Mouse (Mus musculus): ENCODE data around the gene Lenep. TPM values are rescaled to one million over a fixed set of nuclear protein-coding genes. Genes with fewer than 3 reads are reported as not detected.
A peak's percentile ranks its signal among the peaks of the same experiment; 100 is the strongest.

Lenep gene
- total and polyA plus RNA-seq, 3 experiments: not detected

- dilution Hi-C loops (cut with MboI; ENCODE audit: extremely low pct_ligation_motif_present, extremely low pct_unique_long_range_greater_than_20kb, low sequenced_read_pairs): no loop called here
- H3K27ac ChIP-seq (ENCODE audit: insufficient read depth, low read depth): peak overlapping the region; percentile 96
These were observed 6.0 kb downstream of the Lenep start for GRCm38 (mm10) chr3:89396654-89397005.

GRCm38 (mm10) chr3:89395806-89396653, 6.6 kb downstream of the Lenep start:
- in situ Hi-C loops (cut with MboI; ENCODE audit: low pct_ligation_motif_present, low pct_unique_long_range_greater_than_20kb, low sequenced_read_pairs): no loop called here
- peak overlapping the region; percentile 55 for H3K9ac ChIP-seq (ENCODE audit: insufficient read depth, low read depth)
- H3K4me3 ChIP-seq (replicated peaks in 1 of 3; ENCODE audit: low read depth in 2 of 3, low read length in 2 of 3, poor library complexity in 1 of 3): peak overlapping the region; percentile 54 to 71 (median 58)
- no peaks in the 10 kb centered on the region for H3K27me3 ChIP-seq (replicated peaks)
- peaks cover 13 to 24% of the 10 kb centered on the region in 2 experiments for H3K36me3 ChIP-seq (replicated peaks in 1 of 2; ENCODE audit: control insufficient read depth in 1 of 2, insufficient read depth in 1 of 2, low read length in 1 of 2)
- DNase-seq (ENCODE audit: extremely low read depth): no peak
- peak overlapping the region; percentile 96 for H3K27ac ChIP-seq (ENCODE audit: insufficient read depth, low read depth)
- dilution Hi-C loops (cut with MboI; ENCODE audit: extremely low pct_ligation_motif_present, extremely low pct_unique_long_range_greater_than_20kb, low sequenced_read_pairs): no loop called here
- H3K4me1 ChIP-seq (ENCODE audit: control insufficient read depth in 1 of 2, insufficient read depth in 2 of 2): peaks cover 0 to 34% of the 10 kb centered on the region in 2 experiments; a peak in 3 of 4 replicates
- peak overlapping the region; percentile 94 for H3K4me2 ChIP-seq (ENCODE audit: insufficient read depth, low read depth, poor library complexity, severe bottlenecking)
- no peaks in the 10 kb centered on the region for H3K9me3 ChIP-seq (replicated peaks; ENCODE audit: low read length)
- peaks cover 9% of the 10 kb centered on the region; the same call in 1 of the 2 replicates for H3K79me2 ChIP-seq (replicated peaks; ENCODE audit: control insufficient read depth, extremely low read depth, insufficient read depth, poor library complexity, severe bottlenecking)
- TF ChIP-seq ZNF384 (IDR thresholded peaks at IDR 0.05; ENCODE audit: low read depth, low read length): no peak
- TF ChIP-seq POLR2AphosphoS2 (IDR thresholded peaks at IDR 0.05; ENCODE audit: low read depth, low read length): peak; percentile 56; the same call in 1 of the 2 replicates
- 0 out of 2 replicates have a peak, but pooled peaks have one; percentile 16 for TF ChIP-seq MAZ (IDR thresholded peaks at IDR 0.05; ENCODE audit: low read depth, low read length)
- peak; percentile 74 for TF ChIP-seq POLR2A (IDR thresholded peaks at IDR 0.05; ENCODE audit: low read depth, low read length)
- TF ChIP-seq ZKSCAN1 (IDR thresholded peaks at IDR 0.05; ENCODE audit: borderline replicate concordance, low read depth, low read length): no peak
- no peak for TF ChIP-seq USF2 (conservative IDR thresholded peaks at IDR 0.05; ENCODE audit: low read depth, low read length)
- TF ChIP-seq JUN (IDR thresholded peaks at IDR 0.05; ENCODE audit: insufficient read depth, low read depth, low read length): no peak
- peak; percentile 69; the same call in 1 of the 2 replicates for TF ChIP-seq TCF12 (IDR thresholded peaks at IDR 0.05; ENCODE audit: low read depth, low read length)
- TF ChIP-seq E2F4 (IDR thresholded peaks at IDR 0.05; ENCODE audit: insufficient replicate concordance, low read depth, low read length): no peak
- TF ChIP-seq EP300 (IDR thresholded peaks at IDR 0.05; ENCODE audit: low read length): no peak; the same call in 1 of the 2 replicates
- peak; percentile 94 for TF ChIP-seq TBP (conservative IDR thresholded peaks at IDR 0.05; ENCODE audit: low read depth, low read length)
- 0 out of 2 replicates have a peak, but pooled peaks have one; percentile 3 for TF ChIP-seq MAX (IDR thresholded peaks at IDR 0.05; ENCODE audit: low read length)
- peak; percentile 49; the same call in 1 of the 2 replicates for TF ChIP-seq SIN3A (IDR thresholded peaks at IDR 0.05; ENCODE audit: low read length)
- 0 out of 2 replicates have a peak, but pooled peaks have one; percentile 8 for TF ChIP-seq IRF4 (IDR thresholded peaks at IDR 0.05; ENCODE audit: low read depth, low read length)
- no peak for TF ChIP-seq BHLHE40 (IDR thresholded peaks at IDR 0.05; ENCODE audit: low read depth, low read length)
- peak; percentile 65 for TF ChIP-seq MXI1 (IDR thresholded peaks at IDR 0.05; ENCODE audit: low read depth, low read length)
- 0 out of 2 replicates have a peak, but pooled peaks have one; percentile 13 for TF ChIP-seq NRF1 (IDR thresholded peaks at IDR 0.05; ENCODE audit: low read depth, low read length)
- peak; percentile 51 for TF ChIP-seq SMC3 (IDR thresholded peaks at IDR 0.05; ENCODE audit: low read depth, low read length)
- no peak; the same call in 1 of the 2 replicates for TF ChIP-seq ELF1 (IDR thresholded peaks at IDR 0.05; ENCODE audit: low read depth, low read length)
- no peak for TF ChIP-seq USF1 (IDR thresholded peaks at IDR 0.05; ENCODE audit: low read depth, low read length)
- peak; percentile 66 for TF ChIP-seq NELFE (IDR thresholded peaks at IDR 0.05; ENCODE audit: low read depth, low read length)

More at GRCm38 (mm10) chr3:89396654-89397005, 6.0 kb downstream of the Lenep start:
- Histone ChIP-seq H3K4me3 (replicated peaks in 1 of 3; ENCODE audit: low read depth in 2 of 3, low read length in 2 of 3, poor library complexity in 1 of 3) (peak overlapping the region; percentile 44 to 71 (median 54)), H3K79me2 (replicated peaks; ENCODE audit: control insufficient read depth, extremely low read depth, insufficient read depth, poor library complexity, severe bottlenecking) (peaks cover 9% of the 10 kb centered on the region; the same call in 1 of the 2 replicates), H3K36me3 (replicated peaks in 1 of 2; ENCODE audit: control insufficient read depth in 1 of 2, insufficient read depth in 1 of 2, low read length in 1 of 2) (peaks cover 18 to 30% of the 10 kb centered on the region in 2 experiments), H3K27me3 (replicated peaks) (no peaks in the 10 kb centered on the region), H3K4me1 (ENCODE audit: control insufficient read depth in 1 of 2, insufficient read depth in 2 of 2) (peaks cover 0 to 34% of the 10 kb centered on the region in 2 experiments; a peak in 3 of 4 replicates), H3K4me2 (ENCODE audit: insufficient read depth, low read depth, poor library complexity, severe bottlenecking) (peak overlapping the region; percentile 94), H3K9ac (ENCODE audit: insufficient read depth, low read depth) (peak overlapping the region; percentile 55; the same call in 1 of the 2 replicates), H3K9me3 (replicated peaks; ENCODE audit: low read length) (no peaks in the 10 kb centered on the region)
- TF ChIP-seq JUN (IDR thresholded peaks at IDR 0.05; ENCODE audit: insufficient read depth, low read depth, low read length) (no peak), EP300 (IDR thresholded peaks at IDR 0.05; ENCODE audit: low read length) (0 out of 2 replicates have a peak, but pooled peaks have one; percentile 58), KAT2A (IDR thresholded peaks at IDR 0.05; ENCODE audit: insufficient replicate concordance, low read length) (no peak), IRF4 (IDR thresholded peaks at IDR 0.05; ENCODE audit: low read depth, low read length) (0 out of 2 replicates have a peak, but pooled peaks have one; percentile 11), TBP (conservative IDR thresholded peaks at IDR 0.05; ENCODE audit: low read depth, low read length) (0 out of 2 replicates have a peak, but pooled peaks have one; percentile 59), MYC (IDR thresholded peaks at IDR 0.05; ENCODE audit: low read depth, low read length) (peak; percentile 45; the same call in 1 of the 2 replicates), CHD1 (IDR thresholded peaks at IDR 0.05; ENCODE audit: low read depth, low read length) (no peak), ZKSCAN1 (IDR thresholded peaks at IDR 0.05; ENCODE audit: borderline replicate concordance, low read depth, low read length) (no peak), ETS1 (conservative IDR thresholded peaks at IDR 0.05; ENCODE audit: low read depth, low read length) (no peak), MEF2A (IDR thresholded peaks at IDR 0.05; ENCODE audit: borderline replicate concordance, low read depth, low read length) (no peak), CTCF (conservative IDR thresholded peaks at IDR 0.05 in 1 of 2, IDR thresholded peaks at IDR 0.05 in 1 of 2; ENCODE audit: low read depth in 2 of 2, low read length in 2 of 2) (no peak; a peak in 1 of 4 replicates), ELF1 (IDR thresholded peaks at IDR 0.05; ENCODE audit: low read depth, low read length) (no peak), BHLHE40 (IDR thresholded peaks at IDR 0.05; ENCODE audit: low read depth, low read length) (no peak), E2F4 (IDR thresholded peaks at IDR 0.05; ENCODE audit: insufficient replicate concordance, low read depth, low read length) (no peak), MAFK (IDR thresholded peaks at IDR 0.05; ENCODE audit: insufficient replicate concordance, low read length) (no peak), NELFE (IDR thresholded peaks at IDR 0.05; ENCODE audit: low read depth, low read length) (no peak), JUND (conservative IDR thresholded peaks at IDR 0.05; ENCODE audit: low read depth, low read length) (0 out of 2 replicates have a peak, but pooled peaks have one; percentile 4), POLR2AphosphoS2 (IDR thresholded peaks at IDR 0.05; ENCODE audit: low read depth, low read length) (no peak; the same call in 1 of the 2 replicates), MXI1 (IDR thresholded peaks at IDR 0.05; ENCODE audit: low read depth, low read length) (0 out of 2 replicates have a peak, but pooled peaks have one; percentile 20), NRF1 (IDR thresholded peaks at IDR 0.05; ENCODE audit: low read depth, low read length) (0 out of 2 replicates have a peak, but pooled peaks have one; percentile 5)
- peak; percentile 86 for DNase-seq (ENCODE audit: extremely low read depth)
- in situ Hi-C loops (cut with MboI; ENCODE audit: low pct_ligation_motif_present, low pct_unique_long_range_greater_than_20kb, low sequenced_read_pairs): no loop called here
